Mouse (Mus musculus): ENCODE measurements at regions not wholly inside any gene's neighbourhood (a gene's known extent, or its start where the extent isn't known, plus 50 kb on each side); places are given as distances from the start of the nearest gene placed in this dataset.
A peak's percentile ranks its signal among the peaks of the same experiment; 100 is the strongest.

- H3K9me3 ChIP-seq (ENCODE audit: control insufficient read depth, low read length), result no peaks in the 10 kb centered on the region
- WGBS, result 9% methylated on average over 11 of the region's 11 CpGs
- H3K4me2 ChIP-seq (ENCODE audit: low read depth, low read length, severe bottlenecking), result peak overlapping the region; percentile 32; the same call in 1 of the 2 replicates
- H3K4me1 ChIP-seq (replicated peaks; ENCODE audit: control insufficient read depth, insufficient read depth, low read length), result peaks cover 16% of the 10 kb centered on the region
- DNase-seq (ENCODE audit: low spot score) (peak; percentile 55), ATAC-seq (replicated peaks; ENCODE audit: low FRiP score) (0 out of 2 replicates have a peak, but pooled peaks have one; percentile 6)
- no peaks in the 10 kb centered on the region for H3K36me3 ChIP-seq (ENCODE audit: control insufficient read depth, insufficient read depth, low read length)
- H3K27ac ChIP-seq (ENCODE audit: low read depth, low read length), result peak overlapping the region; percentile 57
- H3K27me3 ChIP-seq (ENCODE audit: control insufficient read depth, insufficient read depth, low read length), result no peaks in the 10 kb centered on the region
- H3K4me3 ChIP-seq (ENCODE audit: low read depth, low read length), result no peak overlapping the region
- H3K9ac ChIP-seq (ENCODE audit: low read length), result no peak overlapping the region
Observed at GRCm38 (mm10) chr14:76622634-76623291, 66.1 kb upstream of the Serp2 start.

GRCm38 (mm10) chr14:76619038-76619409 is 62.3 kb upstream of the Serp2 start:
- no peak overlapping the region for H3K9ac ChIP-seq (ENCODE audit: low read length)
- no peaks in the 10 kb centered on the region for H3K36me3 ChIP-seq (ENCODE audit: control insufficient read depth, insufficient read depth, low read length)
- H3K9me3 ChIP-seq (ENCODE audit: control insufficient read depth, low read length), result no peaks in the 10 kb centered on the region
- H3K4me2 ChIP-seq (ENCODE audit: low read depth, low read length, severe bottlenecking), result no peak overlapping the region
- WGBS, result 75% methylated on average over 7 of the region's 7 CpGs
- H3K27ac ChIP-seq (ENCODE audit: low read depth, low read length), result no peak overlapping the region
- ATAC-seq (replicated peaks; ENCODE audit: low FRiP score) (no peak), DNase-seq (ENCODE audit: low spot score) (no peak)
- H3K4me1 ChIP-seq (replicated peaks; ENCODE audit: control insufficient read depth, insufficient read depth, low read length), result peaks cover 14% of the 10 kb centered on the region
- no peak overlapping the region for H3K4me3 ChIP-seq (ENCODE audit: low read depth, low read length)
- no peaks in the 10 kb centered on the region for H3K27me3 ChIP-seq (ENCODE audit: control insufficient read depth, insufficient read depth, low read length)

- Histone ChIP-seq H3K4me1 (replicated peaks; ENCODE audit: control insufficient read depth, insufficient read depth, low read length) (peaks cover 11% of the 10 kb centered on the region), H3K9ac (ENCODE audit: low read length) (no peak overlapping the region), H3K4me2 (ENCODE audit: low read depth, low read length, severe bottlenecking) (no peak overlapping the region), H3K4me3 (ENCODE audit: low read depth, low read length) (no peak overlapping the region), H3K27ac (ENCODE audit: low read depth, low read length) (no peak overlapping the region), H3K9me3 (ENCODE audit: control insufficient read depth, low read length) (no peaks in the 10 kb centered on the region), H3K36me3 (ENCODE audit: control insufficient read depth, insufficient read depth, low read length) (no peaks in the 10 kb centered on the region), H3K27me3 (ENCODE audit: control insufficient read depth, insufficient read depth, low read length) (no peaks in the 10 kb centered on the region)
- no peak for ATAC-seq (replicated peaks; ENCODE audit: low FRiP score)
- DNase-seq (ENCODE audit: low spot score), result no peak
- 54% methylated on average over 14 of the region's 14 CpGs for WGBS
Observed at GRCm38 (mm10) chr14:76618331-76619037, 61.8 kb upstream of the Serp2 start.

- DNase-seq (ENCODE audit: low spot score), result no peak
- WGBS, result 84% methylated on average over 1 of the region's 1 CpGs
- peaks cover 5% of the 10 kb centered on the region for H3K4me1 ChIP-seq (replicated peaks; ENCODE audit: control insufficient read depth, insufficient read depth, low read length)
- no peaks in the 10 kb centered on the region for H3K36me3 ChIP-seq (ENCODE audit: control insufficient read depth, insufficient read depth, low read length)
- H3K4me2 ChIP-seq (ENCODE audit: low read depth, low read length, severe bottlenecking), result no peak overlapping the region
- no peak for ATAC-seq (replicated peaks; ENCODE audit: low FRiP score)
- H3K9me3 ChIP-seq (ENCODE audit: control insufficient read depth, low read length), result no peaks in the 10 kb centered on the region
- no peaks in the 10 kb centered on the region for H3K27me3 ChIP-seq (ENCODE audit: control insufficient read depth, insufficient read depth, low read length)
- H3K4me3 ChIP-seq (ENCODE audit: low read depth, low read length), result no peak overlapping the region
- H3K27ac ChIP-seq (ENCODE audit: low read depth, low read length), result no peak overlapping the region
- no peak overlapping the region for H3K9ac ChIP-seq (ENCODE audit: low read length)
Observed at GRCm38 (mm10) chr14:76617889-76618288, 61.2 kb upstream of the Serp2 start.

- no peak overlapping the region for H3K27ac ChIP-seq (ENCODE audit: low read depth, low read length)
- no peaks in the 10 kb centered on the region for H3K9me3 ChIP-seq (ENCODE audit: control insufficient read depth, low read length)
- peaks cover under 1% of the 10 kb centered on the region for H3K4me1 ChIP-seq (replicated peaks; ENCODE audit: control insufficient read depth, insufficient read depth, low read length)
- ATAC-seq (replicated peaks; ENCODE audit: low FRiP score) (no peak), DNase-seq (ENCODE audit: low spot score) (no peak)
- no peak overlapping the region for H3K9ac ChIP-seq (ENCODE audit: low read length)
- no peaks in the 10 kb centered on the region for H3K36me3 ChIP-seq (ENCODE audit: control insufficient read depth, insufficient read depth, low read length)
- no peak overlapping the region for H3K4me3 ChIP-seq (ENCODE audit: low read depth, low read length)
- WGBS, result 91% methylated on average over 11 of the region's 11 CpGs
- H3K4me2 ChIP-seq (ENCODE audit: low read depth, low read length, severe bottlenecking), result no peak overlapping the region
- H3K27me3 ChIP-seq (ENCODE audit: control insufficient read depth, insufficient read depth, low read length), result no peaks in the 10 kb centered on the region
Observed at GRCm38 (mm10) chr14:76617447-76617846, 60.8 kb upstream of the Serp2 start.

- no peaks in the 10 kb centered on the region for H3K9me3 ChIP-seq (ENCODE audit: control insufficient read depth, low read length)
- H3K4me1 ChIP-seq (replicated peaks; ENCODE audit: control insufficient read depth, insufficient read depth, low read length), result no peaks in the 10 kb centered on the region
Observed at GRCm38 (mm10) chr14:76616367-76616683, 59.6 kb upstream of the Serp2 start.

GRCm38 (mm10) chr14:76615603-76616366 is 59.1 kb upstream of the Serp2 start:
- no peaks in the 10 kb centered on the region for H3K27me3 ChIP-seq (ENCODE audit: control insufficient read depth, insufficient read depth, low read length)
- H3K4me2 ChIP-seq (ENCODE audit: low read depth, low read length, severe bottlenecking), result no peak overlapping the region
- no peaks in the 10 kb centered on the region for H3K9me3 ChIP-seq (ENCODE audit: control insufficient read depth, low read length)
- no peak overlapping the region for H3K4me3 ChIP-seq (ENCODE audit: low read depth, low read length)
- H3K9ac ChIP-seq (ENCODE audit: low read length), result no peak overlapping the region
- no peaks in the 10 kb centered on the region for H3K4me1 ChIP-seq (replicated peaks; ENCODE audit: control insufficient read depth, insufficient read depth, low read length)
- no peak for ATAC-seq (replicated peaks; ENCODE audit: low FRiP score)
- H3K36me3 ChIP-seq (ENCODE audit: control insufficient read depth, insufficient read depth, low read length), result no peaks in the 10 kb centered on the region
- DNase-seq (ENCODE audit: low spot score), result no peak
- WGBS, result 73% methylated on average over 8 of the region's 8 CpGs
- no peak overlapping the region for H3K27ac ChIP-seq (ENCODE audit: low read depth, low read length)

More at GRCm38 (mm10) chr14:76616367-76616683, 59.6 kb upstream of the Serp2 start:
- no peak overlapping the region for H3K9ac ChIP-seq (ENCODE audit: low read length)
- H3K27me3 ChIP-seq (ENCODE audit: control insufficient read depth, insufficient read depth, low read length), result no peaks in the 10 kb centered on the region
- H3K4me3 ChIP-seq (ENCODE audit: low read depth, low read length), result no peak overlapping the region
- H3K36me3 ChIP-seq (ENCODE audit: control insufficient read depth, insufficient read depth, low read length), result no peaks in the 10 kb centered on the region
- DNase-seq (ENCODE audit: low spot score), result no peak
- ATAC-seq (replicated peaks; ENCODE audit: low FRiP score), result no peak
- 41% methylated on average over 3 of the region's 3 CpGs for WGBS
- no peak overlapping the region for H3K4me2 ChIP-seq (ENCODE audit: low read depth, low read length, severe bottlenecking)
- no peak overlapping the region for H3K27ac ChIP-seq (ENCODE audit: low read depth, low read length)

- Histone ChIP-seq H3K9me3 (ENCODE audit: control insufficient read depth, low read length) (no peaks in the 10 kb centered on the region), H3K4me1 (replicated peaks; ENCODE audit: control insufficient read depth, insufficient read depth, low read length) (no peaks in the 10 kb centered on the region), H3K36me3 (ENCODE audit: control insufficient read depth, insufficient read depth, low read length) (no peaks in the 10 kb centered on the region), H3K27me3 (ENCODE audit: control insufficient read depth, insufficient read depth, low read length) (no peaks in the 10 kb centered on the region), H3K27ac (ENCODE audit: low read depth, low read length) (no peak overlapping the region), H3K9ac (ENCODE audit: low read length) (no peak overlapping the region), H3K4me2 (ENCODE audit: low read depth, low read length, severe bottlenecking) (no peak overlapping the region), H3K4me3 (ENCODE audit: low read depth, low read length) (no peak overlapping the region)
- DNase-seq (ENCODE audit: low spot score), result no peak
- WGBS, result 77% methylated on average over 11 of the region's 11 CpGs
- no peak for ATAC-seq (replicated peaks; ENCODE audit: low FRiP score)
Observed at GRCm38 (mm10) chr14:76615182-76615581, 58.5 kb upstream of the Serp2 start.

Data from forebrain, embryonic 11.5 days (tissue).